Mouse (Mus musculus): ENCODE results near the gene Tcf7. TPM values are rescaled to one million over a fixed set of nuclear protein-coding genes. Genes with fewer than 3 reads are reported as not detected.

The Tcf7 gene
- total RNA-seq (2014; fragmentation: Nextera tagmentation) (1.4 TPM in 1 of 2 replicates, not detected in the other), total RNA-seq (2017) (0.30 and 0.82 TPM in 2 replicates)

GRCm38 (mm10) chr11:52282774-52283595 is at the start of gene Tcf7:
Gene Tcf7 (minus strand): TSS chr11:52283014.
- ATAC-seq (replicated peaks; ENCODE audit: poor library complexity, severe bottlenecking) = peak; percentile 51

DNA sequence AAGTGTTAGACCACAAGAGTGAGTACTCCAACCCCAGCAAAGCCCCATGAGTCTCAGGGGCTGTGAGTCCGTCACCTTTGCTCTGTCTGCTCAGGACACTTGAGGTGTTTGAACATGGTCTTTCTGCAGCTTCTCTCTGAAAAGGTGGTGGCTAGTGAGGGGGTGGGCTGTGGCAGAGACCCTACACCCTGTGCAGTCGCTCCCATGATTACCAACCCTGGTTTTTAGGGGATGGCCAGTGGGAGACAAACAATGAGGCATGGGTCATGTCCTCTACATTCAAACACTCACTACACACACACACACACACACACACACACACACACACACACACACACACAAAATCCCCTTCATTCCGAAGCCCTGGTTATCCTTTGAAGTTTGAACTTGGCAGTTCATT is 44.5 kb upstream of the Tcf7 start:
- no peak for ATAC-seq (replicated peaks; ENCODE audit: poor library complexity, severe bottlenecking)

- no peak for ATAC-seq (replicated peaks; ENCODE audit: poor library complexity, severe bottlenecking)
Measured at GRCm38 (mm10) chr11:52324442-52325367, 41.9 kb upstream of the Tcf7 start.

DNA sequence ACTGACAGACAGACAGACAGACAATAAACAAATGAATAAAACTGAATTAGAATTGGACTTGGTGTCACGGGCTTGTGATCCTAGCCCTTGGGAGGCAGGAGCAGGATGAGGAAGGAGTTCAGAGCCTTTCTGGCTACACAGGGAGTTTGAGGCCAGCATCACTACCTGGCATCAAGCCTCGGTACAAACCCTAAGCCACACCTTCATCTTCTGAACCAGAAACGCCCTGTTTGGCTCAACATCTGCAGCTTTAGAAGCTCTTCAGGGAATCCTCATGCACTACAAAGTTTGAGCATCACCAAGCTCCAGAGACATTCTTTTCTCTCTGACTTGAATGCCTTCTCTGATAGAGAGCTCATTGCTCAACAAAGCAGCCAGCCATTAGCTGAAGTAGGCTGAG is 38.7 kb upstream of the Tcf7 start:
- ATAC-seq (replicated peaks; ENCODE audit: poor library complexity, severe bottlenecking) = no peak

DNA sequence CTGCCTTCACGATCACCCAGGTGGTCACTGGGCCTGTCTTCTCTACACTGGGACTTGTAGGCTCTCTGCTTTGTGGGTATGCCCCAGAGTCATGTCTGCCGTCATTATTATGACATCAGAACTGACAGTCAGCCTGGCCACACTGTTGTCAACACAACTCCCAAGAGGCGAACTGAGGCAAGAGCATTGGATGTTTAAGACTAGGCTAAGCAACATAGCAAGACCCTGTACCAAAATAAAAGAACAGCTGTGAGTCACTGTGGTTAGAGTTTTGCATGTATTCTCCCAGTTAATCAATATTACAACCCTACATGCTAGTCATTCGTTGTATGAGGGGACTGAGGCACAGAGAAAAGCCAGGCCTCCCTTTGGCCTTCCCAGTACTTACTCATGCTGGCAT is 37.7 kb upstream of the Tcf7 start:
- ATAC-seq (replicated peaks; ENCODE audit: poor library complexity, severe bottlenecking) = no peak

- ATAC-seq (replicated peaks; ENCODE audit: poor library complexity, severe bottlenecking) = no peak
Measured at GRCm38 (mm10) chr11:52319664-52320063, 36.9 kb upstream of the Tcf7 start.

GRCm38 (mm10) chr11:52318445-52318844 is 35.6 kb upstream of the Tcf7 start:
- ATAC-seq (replicated peaks; ENCODE audit: poor library complexity, severe bottlenecking) = peak; percentile 71

GRCm38 (mm10) chr11:52314102-52314793 is 31.4 kb upstream of the Tcf7 start:
- ATAC-seq (replicated peaks; ENCODE audit: poor library complexity, severe bottlenecking) = peak; percentile 47; the same call in 1 of the 2 replicates

DNA sequence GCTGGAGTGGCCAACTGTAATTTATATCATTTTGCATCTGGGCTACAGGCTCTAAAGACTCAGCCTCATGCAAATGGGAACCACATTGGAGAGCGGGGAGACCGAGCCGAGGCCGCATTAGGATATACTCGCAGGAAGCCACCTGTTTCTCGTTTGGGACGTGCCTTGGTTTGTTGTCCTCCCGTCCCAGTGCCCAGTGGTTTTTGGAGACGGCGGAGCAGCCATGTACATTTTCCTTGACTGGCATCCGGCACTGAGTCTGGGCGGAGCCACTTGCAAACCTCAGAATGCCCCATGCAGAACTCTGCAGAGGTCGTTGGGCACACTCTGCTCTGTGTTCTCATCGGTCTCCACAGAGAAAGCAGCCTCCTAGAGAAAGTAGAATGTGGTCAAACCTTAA is 27.9 kb upstream of the Tcf7 start:
- ATAC-seq (replicated peaks; ENCODE audit: poor library complexity, severe bottlenecking) = no peak

DNA sequence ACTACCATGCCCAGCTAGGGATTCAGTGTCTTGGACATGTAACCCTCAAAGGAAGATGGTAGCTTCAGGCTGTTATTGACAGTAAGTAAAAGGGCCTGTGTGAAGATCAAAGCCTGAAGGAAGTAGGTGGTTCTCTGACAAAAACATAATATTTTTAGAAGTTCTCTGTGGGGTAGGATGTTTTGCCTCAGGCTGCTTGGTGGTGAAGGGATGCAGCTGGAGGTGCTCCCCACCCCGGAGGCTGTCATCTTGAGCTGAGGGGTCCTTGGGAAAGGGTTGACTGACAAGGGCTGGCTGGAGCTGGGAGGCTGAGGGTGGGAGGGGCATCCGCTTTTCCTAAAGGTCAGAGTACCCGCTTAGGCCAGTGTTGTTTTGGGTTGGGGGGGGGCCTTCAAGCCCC is 26.7 kb upstream of the Tcf7 start:
- ATAC-seq (replicated peaks; ENCODE audit: poor library complexity, severe bottlenecking) = no peak

- ATAC-seq (replicated peaks; ENCODE audit: poor library complexity, severe bottlenecking) = peak; percentile 44; the same call in 1 of the 2 replicates
Measured at GRCm38 (mm10) chr11:52306431-52306830, 23.6 kb upstream of the Tcf7 start.

DNA sequence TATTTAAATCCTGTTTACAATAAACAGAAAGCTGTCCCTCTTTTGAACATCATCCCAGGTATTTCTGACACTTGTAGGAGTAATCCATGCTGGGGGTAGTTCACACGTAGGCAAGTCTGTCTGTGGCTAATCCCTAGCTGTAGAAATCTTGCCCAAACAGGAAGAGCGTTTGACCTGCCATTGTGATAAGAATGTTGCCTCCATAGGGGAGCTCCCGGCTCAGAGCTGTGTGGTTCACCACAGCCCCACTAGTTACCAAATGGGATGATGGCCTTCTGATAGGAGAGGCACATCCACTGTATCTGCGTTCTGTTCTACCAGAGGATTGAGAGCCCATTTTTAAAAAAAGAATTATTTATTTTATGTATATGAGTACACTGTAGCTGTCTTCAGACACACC is 22.5 kb upstream of the Tcf7 start:
- peak; percentile 82 for ATAC-seq (replicated peaks; ENCODE audit: poor library complexity, severe bottlenecking)

DNA sequence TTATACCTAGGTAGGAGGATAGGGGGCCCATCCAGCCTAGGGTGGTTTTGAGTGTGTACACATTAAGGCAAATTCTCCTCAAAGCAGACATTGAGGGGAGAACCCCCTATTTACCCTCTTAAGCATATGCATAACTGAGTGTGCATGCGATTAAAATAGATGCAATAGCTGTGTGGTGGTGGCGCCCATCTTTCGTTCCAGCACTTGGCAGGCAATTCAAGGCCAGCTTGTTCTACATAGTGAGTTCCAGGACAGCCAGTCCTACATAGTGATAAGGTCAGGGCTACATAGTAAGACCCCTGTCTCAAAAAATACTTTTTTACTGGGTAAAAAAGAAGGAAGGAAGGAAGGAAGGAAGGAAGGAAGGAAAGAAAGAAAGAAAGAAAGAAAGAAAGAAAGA is 19.9 kb upstream of the Tcf7 start:
- ATAC-seq (replicated peaks; ENCODE audit: poor library complexity, severe bottlenecking) = no peak

GRCm38 (mm10) chr11:52299687-52300086 is 16.9 kb upstream of the Tcf7 start:
- ATAC-seq (replicated peaks; ENCODE audit: poor library complexity, severe bottlenecking) = no peak

- no peak for ATAC-seq (replicated peaks; ENCODE audit: poor library complexity, severe bottlenecking)
Measured at GRCm38 (mm10) chr11:52298955-52299354, 16.1 kb upstream of the Tcf7 start.

DNA sequence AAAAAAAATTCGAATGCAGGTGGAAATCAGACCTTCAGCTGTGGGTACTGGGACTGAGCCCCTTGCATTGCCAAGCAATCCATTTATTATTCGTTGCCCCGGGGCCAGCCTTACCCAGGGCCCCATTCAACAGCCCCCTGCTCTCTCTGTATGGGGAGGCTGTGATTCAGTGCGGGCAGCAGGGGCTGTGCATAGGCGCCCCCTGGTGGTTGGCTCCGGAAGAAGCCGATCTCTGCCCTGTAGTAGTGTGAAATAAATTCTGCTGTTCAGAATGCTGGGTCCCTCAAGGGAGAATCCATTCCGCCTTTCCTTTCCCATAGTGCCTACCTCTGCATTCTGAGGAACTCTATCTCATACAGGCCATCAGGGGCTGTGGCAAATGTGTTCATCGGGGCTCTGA is 14.5 kb upstream of the Tcf7 start:
- peak; percentile 93 for ATAC-seq (replicated peaks; ENCODE audit: poor library complexity, severe bottlenecking)

- ATAC-seq (replicated peaks; ENCODE audit: poor library complexity, severe bottlenecking) = no peak
Measured at GRCm38 (mm10) chr11:52294103-52294502, 11.3 kb upstream of the Tcf7 start.

GRCm38 (mm10) chr11:52292894-52293293 is 10.1 kb upstream of the Tcf7 start:
- ATAC-seq (replicated peaks; ENCODE audit: poor library complexity, severe bottlenecking) = no peak

GRCm38 (mm10) chr11:52292346-52292745 is 9.5 kb upstream of the Tcf7 start:
- ATAC-seq (replicated peaks; ENCODE audit: poor library complexity, severe bottlenecking) = no peak

DNA sequence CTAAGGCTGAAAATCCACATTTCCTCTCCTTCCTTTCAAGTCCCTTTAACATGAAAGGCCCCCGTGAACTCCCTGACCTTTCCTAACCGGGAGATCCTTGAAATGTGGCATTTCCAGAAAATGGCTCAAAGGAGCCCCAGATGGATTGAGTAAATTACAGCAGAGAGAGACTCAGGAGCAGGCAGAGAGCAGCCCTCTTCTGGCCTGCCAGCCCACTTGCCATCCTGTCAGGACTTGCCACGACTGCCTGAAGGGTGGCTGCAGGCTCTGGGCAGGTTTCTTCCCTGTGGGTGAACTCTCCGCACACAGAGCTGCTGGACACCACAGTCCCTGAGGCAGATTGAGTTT is 4.1 kb upstream of the Tcf7 start:
- ATAC-seq (replicated peaks; ENCODE audit: poor library complexity, severe bottlenecking) = no peak

Data from granulocyte monocyte progenitor cell, adult 5-6 weeks (primary cell).